ENCODE assay signal across 17 mouse cellular contexts in genomic region chr4:105974948-105975347, GRCm38 (mm10).
"Had no signal": no experiment of that assay in that cellular context is flagged by ENCODE, and none has a peak within 500 bp of the region (broad histone marks: within the 10 kb centered on the region; RNA-seq: fewer than 3 reads in every experiment).

No protein-coding gene starts in this region.

- DNase-seq: kidney, adult 9 months; kidney, postnatal 14 days; layer of hippocampus, adult 9-11 months; liver; liver, embryonic 13.5 days; liver, postnatal 0 days; lung, postnatal 14 days; retina, postnatal 1 day; right cerebral cortex, postnatal 4 days; spleen, adult 18-20 months; thymus, postnatal 36 days had no signal

- H3K9me3 ChIP-seq: limb, embryonic 12.5 days; liver, embryonic 13.5 days; midbrain, embryonic 13.5 days; neural tube, embryonic 12.5 days; stomach, embryonic 15.5 days had no signal

- ATAC-seq: inflammation-experienced regulatory T-cells, adult 6 months; intestine, postnatal 0 days; liver, postnatal 0 days; midbrain, embryonic 13.5 days had no signal

- H3K27me3 ChIP-seq: limb, embryonic 12.5 days; liver, embryonic 13.5 days; midbrain, embryonic 13.5 days; neural tube, embryonic 12.5 days; stomach, embryonic 15.5 days had no signal

- H3K36me3 ChIP-seq: limb, embryonic 12.5 days; liver, embryonic 13.5 days; midbrain, embryonic 13.5 days; neural tube, embryonic 12.5 days; stomach, embryonic 15.5 days had no signal

- H3K9ac ChIP-seq: limb, embryonic 12.5 days; liver, embryonic 13.5 days; liver, postnatal 0 days; midbrain, embryonic 13.5 days; neural tube, embryonic 12.5 days; stomach, embryonic 15.5 days had no signal

- H3K27ac ChIP-seq: limb, embryonic 12.5 days; liver, embryonic 13.5 days; midbrain, embryonic 13.5 days; neural tube, embryonic 12.5 days; stomach, embryonic 15.5 days had no signal

- H3K4me3 ChIP-seq: limb, embryonic 12.5 days; liver, embryonic 13.5 days; midbrain, embryonic 13.5 days; neural tube, embryonic 12.5 days; stomach, embryonic 15.5 days had no signal

- H3K4me1 ChIP-seq: liver, embryonic 13.5 days; midbrain, embryonic 13.5 days; neural tube, embryonic 12.5 days; stomach, embryonic 15.5 days had no signal

- H3K4me2 ChIP-seq: limb, embryonic 12.5 days; liver, embryonic 13.5 days; midbrain, embryonic 13.5 days; neural tube, embryonic 12.5 days; stomach, embryonic 15.5 days had no signal
